Mouse (Mus musculus) neutrophil, adult 5-6 weeks (primary cell): ENCODE measurements around the gene Mib2. TPM values are rescaled to one million over a fixed set of nuclear protein-coding genes. Genes with fewer than 3 reads are reported as not detected.
"Not testable (repeated sequence)": the region's sequence is repeated elsewhere in the genome, so short reads cannot be mapped to it uniquely, and the experiment has no call there.

Source experiments
- ATAC-seq: fragments of 151-379, 151-347 bp; 2 replicates; pipeline ENCODE4 v1.8.0; 2017; ENCODE audit warnings: mild to moderate bottlenecking, moderate TSS enrichment; ENCODE audit not compliant: insufficient number of reproducible peaks, poor library complexity, low FRiP score, severe bottlenecking; ENCODE audit errors: extremely low read depth
- total RNA-seq: library from RNA; stranded (forward); fragments of 200-1000 nt; gene quantifications from 2 replicates; pipeline ENCODE4 v1.2.3, GENCODE M21; 2017

Mib2 gene
- total RNA-seq, 1 experiment from 2014 or later = 38.5 TPM

DNA sequence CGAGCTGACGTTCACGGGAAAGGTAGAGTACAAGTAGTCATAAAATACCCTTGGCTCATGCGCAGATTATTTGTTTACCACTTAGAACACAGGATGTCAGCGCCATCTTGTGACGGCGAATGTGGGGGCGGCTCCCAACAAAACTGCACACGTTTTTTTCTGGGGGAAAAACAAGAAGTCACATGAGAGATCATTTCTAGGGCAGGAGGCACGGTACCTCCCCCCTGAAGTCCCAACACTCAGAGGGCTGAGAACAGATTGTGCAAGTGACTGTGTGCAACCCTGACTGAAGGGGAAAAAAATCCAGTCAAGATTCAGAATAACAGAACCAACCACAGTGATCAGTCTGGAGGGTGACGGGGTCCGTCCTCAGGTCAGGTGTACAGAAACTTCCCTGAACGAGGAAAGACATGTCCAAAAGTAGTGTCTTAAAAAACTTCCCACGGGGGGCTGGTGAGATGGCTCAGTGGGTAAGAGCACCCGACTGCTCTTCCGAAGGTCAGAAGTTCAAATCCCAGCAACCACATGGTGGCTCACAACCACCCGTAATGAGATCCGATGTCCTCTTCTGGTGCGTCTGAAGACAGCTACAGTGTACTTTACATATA lies 14.8 kb upstream of the Mib2 start:
- not testable (repeated sequence) for ATAC-seq

DNA sequence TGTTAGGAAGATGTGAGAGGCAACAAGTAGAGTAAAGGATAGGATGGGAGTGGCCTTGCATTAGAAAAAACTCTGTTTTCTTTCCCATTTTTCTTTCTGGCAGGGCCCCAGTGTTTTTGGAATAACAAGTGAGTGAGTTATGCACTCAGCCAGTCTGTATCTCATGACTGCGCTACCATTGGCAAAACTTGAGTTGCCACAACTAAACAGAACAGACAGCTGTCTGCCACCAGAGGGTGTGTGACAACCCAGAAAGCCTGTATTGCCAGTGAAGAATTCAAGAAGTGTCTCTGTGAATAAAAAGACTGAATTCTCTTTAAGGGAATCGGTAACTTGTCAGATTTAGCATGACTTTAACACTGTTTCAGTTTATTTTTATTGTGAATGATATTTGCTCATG lies 7.0 kb upstream of the Mib2 start:
- ATAC-seq = no peak

DNA sequence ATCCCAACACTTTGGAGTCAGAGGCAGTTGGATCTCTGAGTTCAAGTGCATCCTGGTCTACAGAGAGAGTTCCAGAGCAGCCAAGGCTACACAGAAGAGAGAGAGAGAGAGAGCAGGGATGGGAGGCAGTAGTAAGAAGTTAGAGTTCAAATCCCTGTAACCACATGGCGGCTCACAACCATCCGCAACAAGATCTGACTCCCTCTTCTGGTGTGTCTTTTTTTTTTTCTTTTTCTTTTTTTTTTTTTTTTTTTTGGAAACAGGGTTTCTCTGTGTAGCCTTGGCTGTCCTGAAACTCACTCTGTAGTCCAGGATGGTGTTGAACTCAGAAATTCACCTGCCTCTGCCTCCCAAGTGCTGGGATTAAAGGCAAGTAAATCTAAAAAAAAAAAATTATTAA lies 3.1 kb upstream of the Mib2 start:
- ATAC-seq = no peak

DNA sequence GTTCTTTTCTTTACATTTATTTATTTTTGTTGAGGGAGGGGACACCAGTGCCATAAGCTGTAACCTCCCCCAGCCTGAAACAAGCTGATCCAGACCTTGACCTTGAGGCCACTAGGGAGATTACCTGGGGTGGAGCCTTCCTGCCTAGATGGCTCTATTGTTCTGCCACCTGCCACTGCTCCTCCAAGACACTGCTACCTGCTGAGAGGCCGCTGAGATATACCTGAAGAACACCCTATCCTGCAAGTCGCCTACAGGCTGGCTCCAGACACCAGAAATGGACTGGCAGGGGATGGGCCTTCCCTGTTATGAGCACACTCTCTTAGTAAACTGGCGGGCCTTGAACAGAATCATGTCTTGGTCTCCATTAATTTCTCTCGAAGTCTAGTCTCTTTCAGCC lies 1.2 kb upstream of the Mib2 start:
- ATAC-seq = not testable (repeated sequence)

DNA sequence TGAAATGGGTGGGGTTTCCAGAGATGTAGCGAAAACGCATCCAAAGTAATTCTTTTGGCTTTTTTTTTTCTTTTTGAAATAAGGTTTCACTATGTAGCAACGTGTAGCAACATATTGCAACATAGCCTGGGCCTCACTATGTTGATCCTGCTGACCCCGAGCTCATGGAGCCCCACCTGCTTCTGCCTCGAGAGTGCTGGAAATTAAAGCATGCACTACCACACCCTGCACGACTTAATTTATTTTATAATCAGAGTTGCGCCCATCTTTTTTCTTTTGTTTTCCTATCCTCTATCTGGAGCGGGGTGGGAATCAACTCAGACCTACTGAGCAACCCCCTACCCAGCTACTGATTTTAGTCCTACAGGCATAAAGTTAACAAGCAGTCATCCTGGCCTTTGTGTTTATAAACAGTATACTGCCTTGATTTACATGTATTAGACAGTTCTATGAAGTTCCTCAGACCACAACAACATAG lies 639 bp upstream of the Mib2 start:
- no peak for ATAC-seq

DNA sequence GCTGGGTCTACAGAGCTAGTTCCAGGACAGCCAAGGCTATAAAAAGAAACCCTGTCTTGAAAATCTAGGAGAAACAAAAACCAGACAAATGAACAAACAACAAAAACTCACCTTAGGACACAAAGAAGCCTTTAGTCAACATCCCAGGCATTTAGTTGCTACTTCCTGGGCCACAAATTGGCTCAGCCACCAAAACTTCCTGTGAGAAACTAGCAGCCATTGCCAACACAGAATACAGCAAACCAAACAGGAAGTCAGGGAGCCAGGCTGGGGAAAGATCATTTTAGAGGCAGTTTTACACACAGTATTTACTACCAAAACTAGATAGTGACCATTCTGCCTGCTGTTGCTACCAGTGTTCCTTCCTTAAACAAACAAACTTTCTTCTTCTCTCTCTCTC lies 2.1 kb downstream of the Mib2 start:
- no peak for ATAC-seq

DNA sequence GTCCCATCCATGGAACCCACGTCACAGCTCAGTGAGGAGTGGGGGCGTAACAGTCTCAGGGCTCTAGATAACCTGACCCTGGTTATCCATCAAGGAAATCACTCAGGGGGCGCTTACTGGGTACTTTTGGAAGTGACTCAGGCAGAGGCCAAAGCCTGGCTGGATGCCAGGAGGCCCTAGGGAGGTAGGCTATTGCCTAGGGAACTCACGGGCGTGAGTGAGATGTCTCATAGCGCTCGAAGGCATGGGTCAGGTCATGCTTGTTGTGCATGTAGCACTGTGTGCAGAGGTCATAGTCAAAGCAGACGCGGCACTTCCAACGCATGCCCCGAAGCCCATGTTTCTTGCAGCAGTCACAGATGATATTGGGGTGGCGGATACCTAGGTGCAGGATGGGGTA lies 8.4 kb downstream of the Mib2 start:
- no peak for ATAC-seq

DNA sequence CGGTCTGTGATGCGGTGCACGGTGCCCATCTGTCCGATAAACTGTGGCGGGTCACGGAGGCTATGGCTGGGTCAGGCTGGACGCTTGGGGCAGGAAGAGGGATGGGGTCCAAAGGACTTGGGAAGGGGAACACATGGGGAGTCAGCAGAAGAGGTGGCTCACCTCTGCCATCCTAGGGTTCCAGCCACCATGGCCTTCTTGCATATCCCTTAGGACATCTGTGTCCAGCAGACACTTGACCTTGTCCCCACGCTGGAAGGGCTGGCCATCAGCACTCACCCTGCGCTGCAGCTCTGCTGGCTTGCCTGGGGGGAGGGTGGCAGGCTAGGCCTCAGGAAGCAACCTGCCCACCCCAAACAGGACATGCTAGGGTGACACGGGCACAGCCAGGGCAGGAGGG lies 10.0 kb downstream of the Mib2 start:
- ATAC-seq = no peak

DNA sequence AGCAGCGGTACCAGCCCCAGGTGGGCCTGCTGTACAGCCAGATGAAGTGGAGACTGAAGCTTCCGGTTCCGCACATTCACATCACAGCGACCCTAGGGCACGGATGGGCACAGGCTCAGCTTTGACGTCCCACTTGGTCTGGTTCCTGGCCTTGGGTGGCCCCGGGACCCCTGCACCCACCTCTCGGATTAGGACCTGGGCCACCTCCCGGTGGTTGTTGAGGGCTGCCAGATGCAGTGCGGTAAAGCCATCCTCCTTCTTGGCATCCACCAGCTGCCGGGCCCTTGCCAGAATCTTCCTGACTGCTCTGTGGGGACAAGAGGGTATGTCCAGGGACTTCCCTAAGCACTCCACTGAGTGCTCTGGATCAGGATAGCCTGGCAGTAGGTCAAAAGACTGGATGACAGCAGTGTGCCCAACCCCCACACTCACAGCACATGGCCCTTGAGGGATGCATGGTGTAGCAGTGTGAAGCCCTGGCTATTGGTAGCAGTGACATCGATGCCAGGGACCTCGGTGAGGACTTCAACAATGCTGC lies 12.7 kb downstream of the Mib2 start:
- no peak for ATAC-seq

DNA sequence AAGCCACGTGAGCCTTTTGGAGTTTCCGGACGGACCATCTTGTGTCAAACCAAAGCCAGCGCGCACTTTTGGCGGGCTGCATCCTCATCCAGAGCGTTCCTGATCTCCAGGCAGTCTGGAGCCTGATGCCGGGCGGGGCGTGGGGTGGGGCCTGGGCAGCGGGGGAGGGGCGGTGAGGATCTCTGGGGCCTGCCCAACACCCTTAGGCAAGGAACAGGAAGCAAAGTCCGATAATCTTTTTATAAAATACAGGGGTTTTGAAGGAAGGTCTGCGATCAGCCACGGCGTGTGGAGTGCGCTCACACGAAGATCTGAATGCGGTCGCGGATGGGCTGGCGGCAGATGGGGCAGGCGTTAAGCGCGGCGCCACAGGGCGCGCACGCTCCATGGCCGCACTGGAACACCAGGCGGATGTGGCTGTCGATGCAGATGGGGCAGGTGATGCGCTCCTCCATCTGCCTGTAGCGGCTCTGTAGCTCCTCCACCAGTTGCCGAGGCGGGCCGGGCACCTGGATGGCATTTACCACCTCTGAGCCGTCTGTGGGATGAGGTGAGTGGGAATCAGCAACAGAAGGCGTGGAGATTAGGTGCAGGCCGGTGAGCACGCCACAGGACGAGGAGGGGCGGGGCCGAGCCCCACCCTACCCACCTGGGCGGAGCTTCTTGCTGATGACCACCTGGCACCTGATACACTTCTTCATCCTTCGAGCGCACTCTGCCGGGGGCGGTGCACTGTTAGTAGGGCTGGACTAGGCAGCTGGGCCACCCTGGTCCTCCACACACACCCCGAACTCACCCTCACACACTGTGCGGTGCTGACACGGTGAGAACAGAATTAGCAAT lies 14.3 kb downstream of the Mib2 start:
- no peak for ATAC-seq

DNA sequence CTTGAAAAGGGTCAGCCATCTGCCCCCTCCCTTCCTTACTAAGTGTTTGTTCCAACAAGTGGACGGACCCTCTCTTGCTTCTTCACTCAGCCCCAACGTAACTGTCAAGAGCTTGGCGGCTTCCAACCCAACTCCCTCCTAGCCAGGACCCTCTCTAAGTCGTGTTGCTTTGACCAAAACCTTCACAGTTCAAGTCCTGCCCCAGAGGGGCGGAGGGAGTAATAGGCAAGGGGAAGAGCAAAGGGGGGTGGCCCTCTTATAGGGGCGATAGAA lies 14.9 kb downstream of the Mib2 start:
- ATAC-seq = no peak

DNA sequence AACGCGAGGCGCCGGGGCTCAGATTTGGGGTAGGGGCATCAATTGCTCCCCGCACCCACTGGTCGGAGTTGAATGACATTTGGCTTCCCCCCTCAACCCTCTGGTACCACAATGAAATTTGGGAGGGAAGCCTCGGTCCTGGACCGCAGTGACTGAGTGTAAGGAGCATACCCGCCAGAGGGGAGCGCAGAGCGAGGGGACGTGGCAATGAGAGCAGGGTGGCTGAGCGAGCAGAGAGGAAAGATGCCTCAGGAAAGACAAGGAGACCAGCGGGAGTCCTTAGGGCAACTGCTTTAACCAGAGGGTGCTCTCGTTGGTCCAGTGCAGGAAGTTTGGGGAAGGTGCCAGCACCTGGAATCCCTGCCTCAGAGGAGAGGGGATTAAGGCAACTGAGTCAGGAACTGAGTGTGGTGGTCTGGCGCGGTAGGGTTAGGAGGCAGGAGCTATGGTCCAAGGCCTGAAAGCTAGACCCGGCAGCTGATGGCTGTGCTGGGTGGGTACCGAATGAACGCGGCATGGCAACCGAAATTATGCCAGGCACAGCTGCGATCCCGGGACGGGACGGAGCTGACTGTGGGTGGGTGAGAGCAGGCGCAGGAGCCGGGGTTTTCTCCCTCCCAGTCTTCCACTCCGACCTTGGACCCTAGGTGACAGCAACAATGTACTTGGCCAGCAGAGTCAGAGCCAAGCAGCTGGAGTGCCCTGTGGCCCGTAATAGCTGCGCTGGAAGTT lies 15.4 kb downstream of the Mib2 start:
- no peak for ATAC-seq

DNA sequence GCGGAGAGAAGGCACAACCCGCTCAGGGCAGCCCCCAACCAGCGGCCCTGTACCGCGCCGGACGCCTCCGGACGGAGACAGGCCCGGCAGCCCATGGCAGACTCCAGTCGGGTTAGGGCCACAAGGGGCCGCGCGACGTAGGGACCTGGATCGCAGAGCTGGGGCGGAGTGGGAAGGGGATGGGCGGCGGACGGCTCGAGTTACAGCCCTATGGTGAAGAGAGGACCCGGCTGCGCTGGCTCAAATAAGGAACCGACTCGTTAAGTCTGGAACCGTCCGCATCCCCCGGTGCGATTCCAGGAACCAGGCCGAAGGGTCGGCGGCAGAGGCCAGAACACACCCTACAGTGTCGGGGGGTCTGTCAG lies 15.9 kb downstream of the Mib2 start, which contains the start of gene Mmp23:
Gene Mmp23 (minus strand): TSS at position 299 of the 365 bp plus-strand sequence.
- no peak for ATAC-seq

DNA sequence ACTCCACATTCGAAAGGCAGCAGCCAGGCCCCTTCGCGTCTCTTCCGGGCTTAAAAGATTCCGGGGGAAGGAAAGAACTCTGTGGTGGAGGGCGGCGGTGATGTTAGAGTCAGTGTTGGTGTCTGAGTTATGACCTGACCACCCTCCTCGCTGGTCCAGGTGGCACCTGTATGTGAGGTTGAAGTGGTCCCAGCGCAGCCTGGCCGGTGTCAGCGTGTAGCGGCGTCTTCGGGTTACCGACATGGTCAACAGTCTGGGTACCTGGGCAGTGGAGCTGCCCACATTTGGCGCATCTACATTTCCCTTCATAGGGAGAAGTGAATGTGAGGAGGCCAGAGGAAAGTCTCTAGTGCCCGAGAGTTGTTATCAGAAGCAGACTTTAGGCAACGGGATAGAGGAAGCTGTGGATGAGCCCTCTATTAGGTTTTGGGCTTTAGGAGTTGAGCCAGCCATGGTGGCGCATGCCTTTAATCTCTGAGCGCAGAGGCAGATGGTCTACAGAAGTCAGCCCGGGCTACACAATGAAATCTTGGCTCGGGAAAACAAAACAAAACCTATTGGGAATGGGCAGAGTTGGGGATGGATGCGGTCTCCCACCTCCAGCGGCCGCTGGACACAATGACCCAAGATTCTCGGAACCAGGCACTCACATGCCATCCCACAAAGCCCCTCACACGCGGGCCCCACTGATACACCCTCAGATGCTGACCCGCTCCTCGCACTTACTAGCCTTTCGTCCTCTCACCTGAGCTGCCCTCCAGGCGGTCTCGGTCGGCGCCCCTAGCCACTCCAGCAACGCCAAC lies 16.5 kb downstream of the Mib2 start:
- ATAC-seq = no peak

DNA sequence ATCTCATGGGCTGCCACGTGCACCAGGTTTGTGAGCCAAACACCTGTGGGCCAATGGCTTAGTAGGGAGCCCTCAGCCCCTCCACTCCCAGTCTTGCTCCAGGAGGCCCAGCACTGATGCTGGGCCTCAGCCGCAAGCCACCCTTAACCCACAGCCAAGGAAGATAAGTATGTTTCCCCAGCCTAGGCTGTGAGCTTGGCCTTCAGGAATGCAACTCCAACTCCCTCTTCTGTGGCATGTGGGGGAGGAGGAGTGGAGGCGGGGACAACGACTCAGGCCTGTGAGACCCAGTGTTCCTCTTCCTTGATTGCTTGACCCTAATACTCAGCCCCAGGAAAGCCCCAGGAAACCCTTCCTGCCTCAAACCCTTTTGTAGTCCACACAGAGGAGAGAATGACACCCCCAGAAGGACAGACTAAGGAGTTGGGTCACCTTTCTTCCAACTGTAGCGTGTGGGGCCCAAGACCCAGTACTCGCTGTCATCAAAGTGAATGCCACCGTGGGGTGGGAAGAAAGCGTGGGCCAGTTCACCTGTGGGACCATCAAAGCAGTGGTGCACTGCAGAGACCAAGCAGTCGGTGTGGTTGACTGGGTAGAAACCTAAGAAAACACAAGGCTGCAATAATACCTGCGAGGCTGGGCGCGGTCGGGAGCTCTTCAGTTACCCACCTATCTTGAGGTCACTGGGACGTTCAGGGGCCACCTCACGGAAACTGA lies 17.3 kb downstream of the Mib2 start:
- ATAC-seq = no peak

DNA sequence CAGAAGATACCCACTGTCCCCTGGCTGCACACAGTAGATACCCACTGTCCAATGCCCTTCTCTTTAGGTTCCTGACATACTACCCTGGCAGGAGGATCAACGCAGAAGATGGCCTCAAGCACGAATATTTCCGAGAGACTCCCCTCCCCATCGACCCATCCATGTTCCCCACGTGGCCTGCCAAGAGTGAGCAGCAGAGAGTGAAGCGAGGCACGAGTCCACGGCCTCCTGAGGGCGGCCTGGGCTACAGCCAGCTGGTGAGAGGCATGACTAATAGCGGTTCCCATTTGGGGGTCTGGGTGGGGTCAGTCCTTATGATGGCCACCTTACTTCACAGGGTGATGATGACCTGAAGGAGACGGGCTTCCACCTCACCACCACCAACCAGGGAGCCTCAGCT lies 19.6 kb downstream of the Mib2 start:
- no peak for ATAC-seq

DNA sequence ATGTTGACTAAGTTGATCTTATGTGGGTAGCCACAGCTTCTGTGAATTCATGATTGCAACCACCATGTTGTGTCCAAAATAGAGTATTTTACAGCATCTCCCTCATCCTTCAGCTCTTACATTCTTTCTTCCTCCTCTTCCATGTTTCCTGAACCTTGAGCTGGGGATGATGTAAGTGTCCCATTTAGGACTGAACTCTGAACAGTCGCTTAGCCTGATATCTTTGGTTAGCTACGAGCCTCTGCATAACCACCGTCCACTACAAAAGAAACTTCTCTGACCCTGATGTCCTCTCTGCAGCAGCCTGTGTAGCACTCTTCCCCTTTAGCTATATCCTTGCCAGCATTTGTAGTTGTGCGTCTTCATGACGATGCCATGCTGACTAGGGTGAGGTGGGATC lies 23.3 kb downstream of the Mib2 start:
- ATAC-seq = no peak

DNA sequence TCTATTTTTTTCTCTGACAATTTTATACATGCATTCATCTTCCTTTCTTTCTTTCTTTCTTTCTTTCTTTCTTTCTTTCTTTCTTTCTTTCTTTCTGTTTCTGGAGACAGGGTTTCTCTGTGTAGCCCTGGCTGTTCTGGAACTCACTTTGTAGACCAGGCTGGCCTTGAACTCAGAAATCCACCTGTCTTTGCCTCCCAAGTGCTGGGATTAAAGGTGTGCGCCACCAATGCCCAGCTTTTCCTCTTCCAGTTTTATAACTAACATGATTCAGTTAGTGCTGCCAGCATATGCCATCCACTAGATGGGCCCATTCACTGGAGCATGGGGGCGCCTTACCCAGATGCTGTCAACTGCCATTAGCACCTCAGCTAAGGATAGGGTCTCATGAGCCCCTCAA lies 23.7 kb downstream of the Mib2 start, which contains the start of gene Gm10563:
Gene Gm10563 (minus strand): TSS at position 101 of the 400 bp plus-strand sequence.
- ATAC-seq = not testable (repeated sequence)
